Mouse (Mus musculus) olfactory bulb, adult 2 months (tissue): ENCODE measurements around the gene Iqca. TPM values are rescaled to one million over a fixed set of nuclear protein-coding genes. Genes with fewer than 3 reads are reported as not detected.

Source experiments
- H3K27ac ChIP-seq: fragments of 200-500 bp; 2 replicates; pipeline ENCODE4 v1.5.1; 2012; ENCODE audit warnings: low read depth, low read length; ENCODE audit not compliant: insufficient read depth
- H3K4me1 ChIP-seq: fragments of 200-500 bp; 2 replicates; pipeline ENCODE4 v1.6.1; 2012; ENCODE audit warnings: low read length; ENCODE audit not compliant: control insufficient read depth, insufficient read depth
- H3K4me3 ChIP-seq: fragments of 200-500 bp; 2 replicates; pipeline ENCODE4 v1.5.1; 2012; ENCODE audit warnings: mild to moderate bottlenecking, low read depth, low read length, moderate library complexity; ENCODE audit not compliant: insufficient read depth
- CTCF ChIP-seq: fragments of 200-500 bp; IDR thresholded peaks from 2 replicates; pipeline ENCODE4 v1.5.1; 2012; ENCODE audit warnings: low read depth, mild to moderate bottlenecking, low read length, moderate library complexity; ENCODE audit not compliant: insufficient read depth
- POLR2A ChIP-seq: fragments of 200-500 bp; IDR thresholded peaks from 2 replicates; pipeline ENCODE4 v1.6.1; 2012; ENCODE audit warnings: mild to moderate bottlenecking, low read depth, low read length, moderate library complexity; ENCODE audit not compliant: insufficient read depth
- WGBS: fragments of 180-500 bp; shearing (Covaris S2); methylation state at CpG from one replicate; pipeline ENCODE4 v1.1.7; 2018; 5-methylcytosine and 5-hydroxymethylcytosine counted together
- polyA plus RNA-seq: library from polyadenylated mRNA; stranded (reverse); fragments of >200 nt; gene quantifications from 2 replicates; pipeline ENCODE4 v1.2.4, GENCODE M21; 2012; ENCODE audit warnings: low replicate concordance; ENCODE audit not compliant: missing spikeins, insufficient read depth, insufficient read length

The Iqca gene
- polyA plus RNA-seq, 1 experiment: not detected

- H3K27ac ChIP-seq: no peak overlapping the region
- TF ChIP-seq POLR2A (no peak), CTCF (no peak)
- H3K4me1 ChIP-seq: peaks cover 10% of the 10 kb centered on the region
- H3K4me3 ChIP-seq: no peak overlapping the region
- WGBS: 84% methylated on average over 6 of the region's 6 CpGs
Observed at GRCm38 (mm10) chr1:90161623-90162022, 8.4 kb upstream of the Iqca start.

- no peak overlapping the region for H3K4me3 ChIP-seq
- TF ChIP-seq POLR2A (no peak), CTCF (no peak)
- H3K4me1 ChIP-seq: peaks cover 10% of the 10 kb centered on the region
- WGBS: 68% methylated on average over 13 of the region's 13 CpGs
- H3K27ac ChIP-seq: no peak overlapping the region
Observed at GRCm38 (mm10) chr1:90159927-90160326, 6.7 kb upstream of the Iqca start.

- Histone ChIP-seq H3K4me3 (no peak overlapping the region), H3K27ac (no peak overlapping the region), H3K4me1 (peaks cover 12% of the 10 kb centered on the region)
- WGBS: 82% methylated on average over 7 of the region's 7 CpGs
- TF ChIP-seq POLR2A: no peak
- TF ChIP-seq CTCF: no peak
Observed at GRCm38 (mm10) chr1:90156589-90156988, 3.4 kb upstream of the Iqca start.

- no peak overlapping the region for H3K27ac ChIP-seq
- WGBS: 35% methylated on average over 6 of the region's 6 CpGs
- peaks cover 12% of the 10 kb centered on the region for H3K4me1 ChIP-seq
- no peak for TF ChIP-seq CTCF
- H3K4me3 ChIP-seq: no peak overlapping the region
Observed at GRCm38 (mm10) chr1:90153787-90154186, 586 bp upstream of the Iqca start.

DNA sequence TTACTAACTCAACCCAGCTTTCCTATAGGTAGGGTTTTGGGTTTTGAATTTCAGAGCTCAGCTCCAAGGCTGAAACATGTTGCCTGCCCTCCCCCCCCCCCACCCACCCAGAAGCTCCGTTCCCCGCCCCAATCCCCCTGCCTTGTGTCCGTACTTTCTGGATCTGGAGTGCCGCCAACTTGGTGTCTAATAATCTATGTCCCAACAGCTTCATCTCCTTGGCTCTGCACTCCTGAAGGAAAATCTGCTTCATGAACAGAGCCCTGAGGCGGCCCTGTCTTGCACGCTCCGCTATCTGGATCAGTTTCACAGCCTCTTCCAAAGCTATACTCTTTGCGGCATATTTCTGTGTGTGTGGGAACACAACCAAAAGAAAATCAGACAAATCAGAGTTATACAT is 13.5 kb downstream of the Iqca start:
- Histone ChIP-seq H3K27ac (no peak overlapping the region), H3K4me3 (no peak overlapping the region), H3K4me1 (no peaks in the 10 kb centered on the region)
- TF ChIP-seq POLR2A (no peak), CTCF (no peak)
- WGBS: 63% methylated on average over 8 of the region's 8 CpGs

DNA sequence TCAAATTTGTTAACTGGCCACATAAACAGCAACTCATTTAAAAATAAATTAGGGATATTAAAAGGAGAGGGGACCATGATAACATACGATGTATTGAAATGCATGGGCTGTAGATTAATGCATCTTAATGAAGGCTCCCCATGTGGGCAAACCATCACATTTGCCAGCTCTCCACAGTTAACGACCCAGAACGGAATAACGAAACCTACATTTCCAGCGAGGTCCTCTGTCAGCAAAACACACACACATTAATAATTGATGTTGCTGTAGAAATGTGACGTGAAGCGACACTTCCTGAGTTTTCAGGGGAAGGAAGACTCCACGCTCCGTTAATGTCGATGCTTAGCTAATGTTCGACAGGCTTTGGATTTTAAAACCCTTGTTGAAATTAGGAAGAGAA is 20.8 kb downstream of the Iqca start:
- Histone ChIP-seq H3K27ac (no peak overlapping the region), H3K4me3 (no peak overlapping the region), H3K4me1 (no peaks in the 10 kb centered on the region)
- WGBS: 67% methylated on average over 11 of the region's 11 CpGs
- TF ChIP-seq CTCF (no peak), POLR2A (no peak)

- WGBS: 72% methylated on average over 7 of the region's 7 CpGs
- H3K4me3 ChIP-seq: no peak overlapping the region
Observed at GRCm38 (mm10) chr1:90131982-90132381, 21.2 kb downstream of the Iqca start.

DNA sequence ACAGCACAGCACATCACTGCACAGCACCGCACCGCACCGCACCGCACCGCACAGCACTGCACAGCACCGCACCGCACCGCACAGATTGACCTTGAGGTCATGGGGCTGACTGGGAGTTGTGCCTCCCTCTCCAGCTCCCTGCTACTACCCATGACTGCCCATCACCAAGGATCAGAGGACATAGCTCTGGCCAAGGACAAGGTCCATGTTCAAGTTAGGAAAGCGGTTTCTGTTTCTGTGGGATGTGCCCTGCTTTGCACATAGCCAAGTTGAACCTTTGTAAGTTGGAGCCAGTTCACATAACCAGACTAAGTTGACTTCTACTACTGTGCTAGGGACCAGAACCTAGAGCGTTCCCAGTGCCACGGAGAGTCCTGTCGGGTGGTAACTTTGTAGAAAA is 28.6 kb downstream of the Iqca start:
- no peaks in the 10 kb centered on the region for H3K4me1 ChIP-seq
- H3K27ac ChIP-seq: no peak overlapping the region
- 95% methylated on average over 12 of the region's 12 CpGs for WGBS
- H3K4me3 ChIP-seq: no peak overlapping the region
- TF ChIP-seq CTCF (no peak), POLR2A (no peak)

More at GRCm38 (mm10) chr1:90131982-90132381, 21.2 kb downstream of the Iqca start:
- TF ChIP-seq POLR2A (no peak), CTCF (no peak)
- H3K4me1 ChIP-seq: no peaks in the 10 kb centered on the region
- H3K27ac ChIP-seq: no peak overlapping the region

DNA sequence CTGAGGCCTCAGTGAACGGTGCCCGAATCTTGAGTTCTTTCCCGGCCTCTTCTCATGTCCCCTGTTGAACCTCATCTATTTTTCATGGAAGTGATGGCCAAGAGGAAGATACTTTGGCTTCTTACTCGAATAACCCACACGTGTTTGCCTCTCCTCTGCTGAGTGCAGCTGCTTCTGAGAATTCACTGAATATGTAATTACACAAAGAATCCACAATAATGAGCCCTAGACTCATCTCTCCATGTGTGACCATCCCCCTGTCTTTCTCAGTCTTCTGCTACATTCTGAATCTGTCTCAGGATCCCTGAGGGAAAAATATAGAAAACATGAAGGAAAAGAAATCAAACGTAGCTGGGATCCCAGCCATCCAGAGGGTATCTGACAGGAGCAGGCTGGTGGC is 32.5 kb downstream of the Iqca start:
- 46% methylated on average over 6 of the region's 6 CpGs for WGBS
- no peak overlapping the region for H3K27ac ChIP-seq
- no peak overlapping the region for H3K4me3 ChIP-seq
- no peak for TF ChIP-seq CTCF
- no peak for TF ChIP-seq POLR2A
- H3K4me1 ChIP-seq: no peaks in the 10 kb centered on the region

DNA sequence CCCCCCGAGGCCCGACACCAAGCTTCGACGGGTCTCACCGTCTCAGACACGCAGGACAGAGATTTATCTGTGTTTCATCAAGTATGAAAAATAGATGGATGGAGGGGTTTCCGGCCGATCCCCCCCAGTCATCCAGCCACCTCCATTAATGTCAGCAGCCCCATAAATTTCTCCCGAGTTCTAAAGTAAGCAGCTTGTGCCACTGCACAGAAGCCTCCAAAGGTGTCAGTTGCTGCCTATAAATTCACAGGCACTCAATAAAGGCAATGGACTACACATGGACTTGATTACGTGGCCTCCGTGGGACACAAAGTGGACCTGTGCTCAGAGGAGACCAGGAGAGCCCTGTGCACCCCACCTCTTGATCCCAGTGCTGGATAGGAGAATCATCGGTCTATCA is 34.0 kb downstream of the Iqca start:
- no peak overlapping the region for H3K4me3 ChIP-seq
- no peak for TF ChIP-seq POLR2A
- no peak for TF ChIP-seq CTCF
- 95% methylated on average over 12 of the region's 12 CpGs for WGBS
- H3K4me1 ChIP-seq: no peaks in the 10 kb centered on the region
- H3K27ac ChIP-seq: no peak overlapping the region
